Mouse (Mus musculus): Measurements from ENCODE around the gene Sult2a6. TPM values are rescaled to one million over a fixed set of nuclear protein-coding genes. Genes with fewer than 3 reads are reported as not detected.

The Sult2a6 gene
- not detected in 2 replicates for polyA plus RNA-seq (2015; fragmentation: Nextera tagmentation; extraction: Ambion mirVana)

GRCm38 (mm10) chr7:14254770-14255169 lies at the start of gene Sult2a6:
TSS of gene Sult2a6 (minus strand) at chr7:14254870.
- Histone ChIP-seq H3K4me1 (no peaks in the 10 kb centered on the region), H3K9ac (no peak within 1 kb of the TSS), H3K4me2 (replicated peaks) (no peak within 1 kb of the TSS), H3K36me3 (no peaks in the 10 kb centered on the region), H3K27me3 (no peaks in the 10 kb centered on the region), H3K4me3 (no peak within 1 kb of the TSS), H3K27ac (no peak within 1 kb of the TSS), H3K9me3 (peaks cover 5% of the 10 kb centered on the region; the same call in 1 of the 2 replicates)
- 79% methylated on average over 2 of the region's 2 CpGs for WGBS
- ATAC-seq (ENCODE audit: low FRiP score, low read depth) = no peak

- Histone ChIP-seq H3K4me3 (no peak overlapping the region), H3K27me3 (no peaks in the 10 kb centered on the region), H3K36me3 (no peaks in the 10 kb centered on the region), H3K4me2 (replicated peaks) (no peak overlapping the region), H3K27ac (no peak overlapping the region), H3K9me3 (peaks cover 11% of the 10 kb centered on the region; the same call in 1 of the 2 replicates), H3K9ac (no peak overlapping the region), H3K4me1 (no peaks in the 10 kb centered on the region)
- ATAC-seq (ENCODE audit: low FRiP score, low read depth) = no peak
Measured at GRCm38 (mm10) chr7:14215231-14215630, 39.4 kb downstream of the Sult2a6 start.

- no peak overlapping the region for H3K4me3 ChIP-seq
- peaks cover 5% of the 10 kb centered on the region; the same call in 1 of the 2 replicates for H3K9me3 ChIP-seq
- no peaks in the 10 kb centered on the region for H3K36me3 ChIP-seq
- no peak for ATAC-seq (ENCODE audit: low FRiP score, low read depth)
- 69% methylated on average over 2 of the region's 2 CpGs for WGBS
- no peak overlapping the region for H3K9ac ChIP-seq
- no peak overlapping the region for H3K27ac ChIP-seq
- H3K27me3 ChIP-seq = no peaks in the 10 kb centered on the region
- no peak overlapping the region for H3K4me2 ChIP-seq (replicated peaks)
- H3K4me1 ChIP-seq = no peaks in the 10 kb centered on the region
Measured at GRCm38 (mm10) chr7:14203417-14203816, 51.3 kb downstream of the Sult2a6 start.

- Histone ChIP-seq H3K27ac (no peak overlapping the region), H3K4me2 (replicated peaks) (no peak overlapping the region), H3K4me3 (no peak overlapping the region), H3K27me3 (no peaks in the 10 kb centered on the region), H3K9me3 (peaks cover 1% of the 10 kb centered on the region), H3K36me3 (no peaks in the 10 kb centered on the region), H3K4me1 (no peaks in the 10 kb centered on the region), H3K9ac (no peak overlapping the region)
- ATAC-seq (ENCODE audit: low FRiP score, low read depth) = no peak
Measured at GRCm38 (mm10) chr7:14202487-14202886, 52.2 kb downstream of the Sult2a6 start.

Other genes with a start within 250 kb of the Sult2a6 start
- not detected in 2 replicates for gene Sult2a3, start 131.8 kb downstream of the Sult2a6 start, polyA plus RNA-seq (2015; fragmentation: Nextera tagmentation; extraction: Ambion mirVana)
- gene Obox8, start 78.7 kb upstream of the Sult2a6 start, polyA plus RNA-seq (2015; fragmentation: Nextera tagmentation; extraction: Ambion mirVana) = not detected in 2 replicates
- 0.10 TPM in 1 of 2 replicates, not detected in the other for gene Sult2a8, start 191.9 kb upstream of the Sult2a6 start, polyA plus RNA-seq (2015; fragmentation: Nextera tagmentation; extraction: Ambion mirVana)
- not detected in 2 replicates for gene Sult2a7, start 239.4 kb upstream of the Sult2a6 start, polyA plus RNA-seq (2015; fragmentation: Nextera tagmentation; extraction: Ambion mirVana)

Measured in limb, embryonic 13.5 days (tissue).